Mouse (Mus musculus) stomach, postnatal 0 days (tissue): ENCODE data around the gene AC109138.7.

Experiments
- CTCF ChIP-seq: IDR thresholded peaks from 2 replicates; pipeline ENCODE4 v1.5.1; 2016; ENCODE audit warnings: antibody characterized with exemption, low read depth, mild to moderate bottlenecking, moderate library complexity
- EP300 ChIP-seq: optimal IDR thresholded peaks from 2 replicates; pipeline ENCODE3; 2016; ENCODE audit warnings: antibody characterized with exemption

GRCm38 (mm10) chr19:4228891-4229290 lies 14.7 kb downstream of the AC109138.7 start:
- no peak for TF ChIP-seq EP300
- TF ChIP-seq CTCF: no peak
